Mouse (Mus musculus) MEL (cell line): Measurements from ENCODE around the gene Psme3. TPM values are rescaled to one million over a fixed set of nuclear protein-coding genes. Genes with fewer than 3 reads are reported as not detected.
A peak's percentile ranks its signal among the peaks of the same experiment; 100 is the strongest.

Experiments used
- DNase-seq: peaks from one replicate; pipeline ENCODE4 v3.0.0; 2011; ENCODE audit warnings: low read depth, low spot score
- H3K27ac ChIP-seq: 2 replicates; pipeline ENCODE4 v1.5.1; 2012; ENCODE audit warnings: low read depth, mild to moderate bottlenecking, control low read depth, low read length, moderate library complexity; ENCODE audit not compliant: control insufficient read depth
- H3K27me3 ChIP-seq, 2 experiments: fragments of 150-350 bp in 1 of 2; sonication (generic) in 1 of 2; 2 replicates each; pipeline ENCODE4 v1.6.1; 2012; ENCODE audit warnings: low read length in 2 of 2, mild to moderate bottlenecking in 2 of 2, improper control_type of control experiment in 1 of 2, moderate library complexity in 1 of 2; ENCODE audit not compliant: insufficient read depth in 2 of 2, control insufficient read depth in 1 of 2
- H3K36me3 ChIP-seq, 2 experiments: 2 replicates each; pipeline ENCODE4 v1.6.1; 2012 to 2014; ENCODE audit warnings: low read length in 2 of 2, improper control_type of control experiment in 1 of 2, inconsistent platforms in 1 of 2, mild to moderate bottlenecking in 1 of 2; ENCODE audit not compliant: insufficient read depth in 2 of 2, control insufficient read depth in 1 of 2
- H3K4me1 ChIP-seq, 2 experiments: fragments of 150-350 bp in 1 of 2; sonication (generic) in 1 of 2; 2 replicates each; pipeline ENCODE4 v1.6.1; 2012; ENCODE audit warnings: low read length in 2 of 2, improper control_type of control experiment in 1 of 2, mild to moderate bottlenecking in 1 of 2; ENCODE audit not compliant: insufficient read depth in 2 of 2, control insufficient read depth in 1 of 2
- H3K4me3 ChIP-seq, 2 experiments: fragments of 150-350 bp in 1 of 2; sonication (generic) in 1 of 2; 2 replicates each; pipeline ENCODE4 v1.5.1; 2012; ENCODE audit warnings: low read depth in 2 of 2, low read length in 2 of 2, mild to moderate bottlenecking in 2 of 2, moderate library complexity in 2 of 2, control low read depth in 1 of 2, improper control_type of control experiment in 1 of 2; ENCODE audit not compliant: control insufficient read depth in 1 of 2, insufficient read depth in 1 of 2
- H3K79me2 ChIP-seq: 2 replicates; pipeline ENCODE4 v1.6.1; 2012; ENCODE audit warnings: mild to moderate bottlenecking, low read length, moderate library complexity; ENCODE audit not compliant: control insufficient read depth, poor library complexity, insufficient read depth
- H3K9ac ChIP-seq: 2 replicates; pipeline ENCODE4 v1.6.1; 2012; ENCODE audit warnings: low read depth, mild to moderate bottlenecking, control low read depth, low read length, moderate library complexity; ENCODE audit not compliant: control insufficient read depth, poor library complexity, severe bottlenecking
- H3K9me3 ChIP-seq: fragments of 150-350 bp; sonication (generic); replicated peaks from 2 replicates; pipeline ENCODE4 v1.6.1; 2012; ENCODE audit warnings: mild to moderate bottlenecking, low read length, improper control_type of control experiment, moderate library complexity; ENCODE audit not compliant: insufficient read depth
- BHLHE40 ChIP-seq: IDR thresholded peaks from 2 replicates; pipeline ENCODE4 v1.6.1; 2012; ENCODE audit warnings: low read depth, mild to moderate bottlenecking, inconsistent platforms, low read length, improper control_type of control experiment, borderline replicate concordance
- CHD1 ChIP-seq: IDR thresholded peaks from 2 replicates; pipeline ENCODE4 v1.6.1; 2012; ENCODE audit warnings: low read depth, mild to moderate bottlenecking, inconsistent platforms, low read length, improper control_type of control experiment
- CTCF ChIP-seq, 3 experiments: IDR thresholded peaks in 2 of 3; conservative IDR thresholded peaks in 1 of 3; 2 replicates each; pipeline ENCODE4 v1.5.1; 2011 to 2012; ENCODE audit warnings: low read length in 3 of 3, low read depth in 2 of 3, mild to moderate bottlenecking in 2 of 3, improper control_type of control experiment in 1 of 3, inconsistent platforms in 1 of 3, mixed read lengths in 1 of 3, moderate library complexity in 1 of 3; ENCODE audit not compliant: control insufficient read depth in 1 of 3, insufficient read depth in 1 of 3, poor library complexity in 1 of 3, severe bottlenecking in 1 of 3
- EP300 ChIP-seq, 2 experiments: IDR thresholded peaks; 2 replicates each; pipeline ENCODE4 v1.6.1; 2011; ENCODE audit warnings: improper control_type of control experiment in 2 of 2, low read length in 2 of 2, low read depth in 1 of 2, mild to moderate bottlenecking in 1 of 2
- GABPA ChIP-seq: IDR thresholded peaks from 2 replicates; pipeline ENCODE4 v1.6.1; 2012; ENCODE audit warnings: low read depth, mild to moderate bottlenecking, inconsistent platforms, low read length, improper control_type of control experiment, moderate library complexity
- JUND ChIP-seq: IDR thresholded peaks from 2 replicates; pipeline ENCODE4 v1.6.1; 2011; ENCODE audit warnings: low read depth, mild to moderate bottlenecking, improper control_type of control experiment, low read length
- MAFK ChIP-seq: IDR thresholded peaks from 2 replicates; pipeline ENCODE4 v1.6.1; 2011; ENCODE audit warnings: low read depth, mild to moderate bottlenecking, low read length, improper control_type of control experiment, borderline replicate concordance
- MAX ChIP-seq: IDR thresholded peaks from 2 replicates; pipeline ENCODE4 v1.6.1; 2011; ENCODE audit warnings: low read length, improper control_type of control experiment
- MAZ ChIP-seq: IDR thresholded peaks from 2 replicates; pipeline ENCODE4 v1.6.1; 2012; ENCODE audit warnings: low read depth, mild to moderate bottlenecking, inconsistent platforms, low read length, improper control_type of control experiment
- MXI1 ChIP-seq: IDR thresholded peaks from 2 replicates; pipeline ENCODE4 v1.6.1; 2011; ENCODE audit warnings: mild to moderate bottlenecking, low read depth, low read length, improper control_type of control experiment
- NELFE ChIP-seq: IDR thresholded peaks from 2 replicates; pipeline ENCODE4 v1.6.1; 2011; ENCODE audit warnings: low read depth, low read length, improper control_type of control experiment
- POLR2A ChIP-seq, 2 experiments: IDR thresholded peaks; 2 replicates each; pipeline ENCODE4 v1.6.1; 2011 to 2012; ENCODE audit warnings: low read length in 2 of 2, mild to moderate bottlenecking in 2 of 2, control low read depth in 1 of 2, improper control_type of control experiment in 1 of 2, low read depth in 1 of 2, moderate library complexity in 1 of 2; ENCODE audit not compliant: control insufficient read depth in 1 of 2, insufficient read depth in 1 of 2, poor library complexity in 1 of 2
- RAD21 ChIP-seq: IDR thresholded peaks from 2 replicates; pipeline ENCODE4 v1.6.1; 2011; ENCODE audit warnings: mild to moderate bottlenecking, low read depth, low read length, improper control_type of control experiment
- SMC3 ChIP-seq: IDR thresholded peaks from 2 replicates; pipeline ENCODE4 v1.6.1; 2011; ENCODE audit warnings: low read depth, low read length, improper control_type of control experiment
- TCF12 ChIP-seq: IDR thresholded peaks from 2 replicates; pipeline ENCODE4 v1.6.1; 2014; ENCODE audit warnings: low read depth, mild to moderate bottlenecking, inconsistent platforms, low read length, improper control_type of control experiment, moderate library complexity
- USF1 ChIP-seq: IDR thresholded peaks from 2 replicates; pipeline ENCODE4 v1.6.1; 2014; ENCODE audit warnings: low read depth, mild to moderate bottlenecking, inconsistent platforms, low read length, improper control_type of control experiment, moderate library complexity
- USF2 ChIP-seq, 2 experiments: IDR thresholded peaks; 2 replicates each; pipeline ENCODE4 v1.6.1; 2011 to 2012; ENCODE audit warnings: improper control_type of control experiment in 2 of 2, low read length in 2 of 2, borderline replicate concordance in 1 of 2, inconsistent platforms in 1 of 2, low read depth in 1 of 2, mild to moderate bottlenecking in 1 of 2; ENCODE audit not compliant: insufficient read depth in 1 of 2
- ZC3H11A ChIP-seq: IDR thresholded peaks from 2 replicates; pipeline ENCODE4 v1.6.1; 2012; ENCODE audit warnings: low read depth, mild to moderate bottlenecking, inconsistent platforms, low read length, improper control_type of control experiment
- ZNF384 ChIP-seq: IDR thresholded peaks from 2 replicates; pipeline ENCODE4 v1.6.1; 2012; ENCODE audit warnings: low read depth, mild to moderate bottlenecking, inconsistent platforms, low read length, improper control_type of control experiment
- polyA plus RNA-seq, 2 experiments: library from polyadenylated mRNA; stranded (reverse) in 1 of 2; unstranded in 1 of 2; fragments of >175 nt in 1 of 2; fragments of >200 nt in 1 of 2; gene quantifications; 2 replicates each; pipeline versions ENCODE4 v1.2.1 to v1.2.4; 2012; ENCODE audit warnings: low replicate concordance in 2 of 2, low read depth in 1 of 2; ENCODE audit not compliant: insufficient read length in 2 of 2, insufficient read depth in 1 of 2, missing spikeins in 1 of 2
- total RNA-seq: library from RNA; depleted of rRNA; stranded (reverse); fragments of 300-350 nt; gene quantifications from 2 replicates; pipeline ENCODE4 v1.2.3, GENCODE M21; 2012

Psme3 gene
- total and polyA plus RNA-seq, 3 experiments = 139 to 446 (median 369) TPM

DNA sequence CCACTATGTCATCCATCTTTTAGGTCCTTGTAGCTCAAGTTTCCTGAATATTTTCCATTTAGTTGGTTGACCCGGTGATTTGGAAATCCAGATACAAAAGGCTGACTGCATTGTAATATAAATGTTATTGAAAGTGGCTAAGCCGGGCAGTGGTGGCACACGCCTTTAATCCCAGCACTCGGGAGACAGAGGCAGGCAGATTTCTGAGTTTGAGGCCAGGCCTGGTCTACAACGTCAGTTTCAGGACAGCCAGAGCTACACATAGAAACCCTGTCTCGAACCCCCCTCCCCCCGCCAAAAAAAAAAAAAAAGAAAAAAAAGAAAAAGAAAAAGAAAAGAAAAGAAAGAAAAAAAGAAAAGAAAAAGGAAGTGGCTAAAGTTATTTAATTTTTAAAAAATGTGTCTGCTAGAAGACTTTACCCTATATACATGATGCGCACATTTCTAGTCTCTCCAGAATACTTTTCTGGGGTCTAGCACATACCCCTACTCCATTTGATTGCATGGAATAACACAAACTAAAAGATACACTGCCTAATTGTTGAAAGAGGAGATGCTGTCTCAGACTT lies 847 bp upstream of the Psme3 start:
- no peak for TF ChIP-seq NELFE
- 0 out of 2 replicates have a peak, but pooled peaks have one; percentile 42 for TF ChIP-seq CHD1
- TF ChIP-seq JUND = no peak
- peak; percentile 77 for TF ChIP-seq ZNF384
- TF ChIP-seq, all 39 proteins: peak for 2
- Histone ChIP-seq H3K9me3 (no peaks in the 10 kb centered on the region), H3K36me3 (peaks cover 25 to 48% of the 10 kb centered on the region in 2 experiments), H3K9ac (peak overlapping the region; percentile 97), H3K4me1 (peaks cover 22 to 32% of the 10 kb centered on the region in 2 experiments), H3K4me3 (peak overlapping the region; percentile 94 to 96), H3K79me2 (peaks cover 33% of the 10 kb centered on the region), H3K27ac (peak overlapping the region; percentile 100), H3K27me3 (no peaks in the 10 kb centered on the region)
- DNase-seq = no peak

- Histone ChIP-seq H3K79me2 (peaks cover 33% of the 10 kb centered on the region), H3K27ac (peak overlapping the region; percentile 100), H3K36me3 (peaks cover 32 to 44% of the 10 kb centered on the region in 2 experiments), H3K27me3 (no peaks in the 10 kb centered on the region), H3K9ac (peak overlapping the region; percentile 97), H3K4me1 (peaks cover 18 to 24% of the 10 kb centered on the region in 2 experiments), H3K4me3 (peak overlapping the region; percentile 94 to 96), H3K9me3 (no peaks in the 10 kb centered on the region)
- DNase-seq = peak; percentile 74
- TF ChIP-seq SMC3 = no peak
- TF ChIP-seq MAFK = peak; percentile 23; the same call in 1 of the 2 replicates
- TF ChIP-seq MAZ = no peak
- TF ChIP-seq BHLHE40 = peak; percentile 31; the same call in 1 of the 2 replicates
- TF ChIP-seq EP300 (IDR thresholded peaks at IDR 0.05; ENCODE audit: low read depth in 1 of 2, low read length in 2 of 2) = no peak
- TF ChIP-seq CHD1 = peak; percentile 92
- TF ChIP-seq MXI1 = peak; percentile 50; the same call in 1 of the 2 replicates
- peak; percentile 78 for TF ChIP-seq MAX
- TF ChIP-seq TCF12 = 0 out of 2 replicates have a peak, but pooled peaks have one; percentile 10
- no peak for TF ChIP-seq GABPA
These were observed 496 bp downstream of the Psme3 start for GRCm38 (mm10) chr11:101316501-101316917.

DNA sequence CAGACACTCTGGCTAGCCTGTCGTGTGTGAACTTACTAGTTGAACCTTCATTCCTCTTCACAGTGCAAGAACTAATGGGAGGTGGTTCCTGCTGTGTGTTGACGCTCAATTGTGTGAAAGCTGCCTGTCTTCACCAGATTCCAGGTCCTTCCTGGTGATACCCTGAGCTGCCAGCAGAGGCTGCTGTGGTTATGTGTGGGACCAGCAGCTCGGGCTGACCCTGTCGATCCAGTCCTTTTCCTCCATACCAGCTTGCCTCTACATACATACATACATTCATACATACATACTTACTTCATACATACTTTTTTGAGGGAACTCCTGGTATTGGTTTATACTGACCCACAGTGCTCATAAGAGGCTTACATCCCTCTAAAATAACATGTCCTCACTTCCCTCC lies 7.6 kb downstream of the Psme3 start:
- Histone ChIP-seq H3K36me3 (peaks cover 4 to 29% of the 10 kb centered on the region in 2 experiments), H3K79me2 (peaks cover 7% of the 10 kb centered on the region), H3K27me3 (no peaks in the 10 kb centered on the region), H3K9ac (no peak overlapping the region), H3K27ac (no peak overlapping the region), H3K4me3 (no peak overlapping the region), H3K4me1 (0 out of 4 replicates have a peak, but pooled peaks cover 0 to under 1% of the 10 kb centered on the region in 2 experiments), H3K9me3 (no peaks in the 10 kb centered on the region)
- DNase-seq = peak; percentile 70
- no peak for TF ChIP-seq USF1
- peak; percentile 57 for TF ChIP-seq RAD21
- peak; percentile 74 to 81 (median 77) for TF ChIP-seq CTCF (IDR thresholded peaks at IDR 0.05 in 2 of 3, conservative IDR thresholded peaks at IDR 0.05 in 1 of 3; ENCODE audit: control insufficient read depth in 1 of 3, insufficient read depth in 1 of 3, low read depth in 2 of 3, low read length in 3 of 3, poor library complexity in 1 of 3, severe bottlenecking in 1 of 3)
- TF ChIP-seq ZC3H11A = 0 out of 2 replicates have a peak, but pooled peaks have one; percentile 4
- TF ChIP-seq USF2 (IDR thresholded peaks at IDR 0.05; ENCODE audit: borderline replicate concordance in 1 of 2, insufficient read depth in 1 of 2, low read depth in 1 of 2, low read length in 2 of 2) = no peak
- 0 out of 4 replicates have a peak, but pooled peaks of 1 of the 2 experiments have one; percentile 9 for TF ChIP-seq POLR2A (IDR thresholded peaks at IDR 0.05; ENCODE audit: control insufficient read depth in 1 of 2, insufficient read depth in 1 of 2, low read depth in 1 of 2, low read length in 2 of 2, poor library complexity in 1 of 2)
- peak; percentile 66 for TF ChIP-seq SMC3
